Mouse (Mus musculus): ENCODE measurements around the gene Ccdc88c.

- TF ChIP-seq EP300 (IDR thresholded peaks at IDR 0.05; ENCODE audit: low read depth) (no peak), CTCF (IDR thresholded peaks at IDR 0.05; ENCODE audit: low read depth) (no peak)
Measured at GRCm38 (mm10) chr12:100871234-100871633, 157.6 kb downstream of the Ccdc88c start.

Measured in liver, embryonic 14.5 days (tissue).